Mouse (Mus musculus): ENCODE results near the gene Secisbp2. TPM values are rescaled to one million over a fixed set of nuclear protein-coding genes. Genes with fewer than 3 reads are reported as not detected.
"Not testable (repeated sequence)": the region's sequence is repeated elsewhere in the genome, so short reads cannot be mapped to it uniquely, and the experiment has no call there.

The Secisbp2 gene
- total RNA-seq, 2 experiments from 2014 or later, result 18.7 to 19.1 TPM

DNA sequence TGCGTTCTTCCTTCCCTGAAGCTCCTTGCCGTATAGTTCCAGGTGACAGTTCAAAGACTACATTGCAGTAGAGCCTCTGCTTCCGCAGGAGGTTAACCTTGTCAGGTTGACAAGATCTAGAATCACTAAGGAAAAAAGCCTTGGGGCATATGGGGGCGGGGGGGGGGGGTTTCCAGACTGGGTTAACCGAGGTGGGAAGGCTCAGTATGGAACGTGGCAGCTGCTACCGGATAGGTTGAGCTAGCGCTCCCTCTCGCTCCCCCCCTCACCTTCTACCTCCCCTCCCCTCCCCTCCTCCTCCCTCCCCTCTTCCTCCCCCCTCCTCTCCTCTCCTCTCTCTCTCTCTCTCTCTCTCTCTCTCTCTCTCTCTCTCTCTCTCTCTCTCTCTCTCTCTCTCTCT lies 32.9 kb upstream of the Secisbp2 start:
- H3K4me3 ChIP-seq, result no peak overlapping the region
- no peak for TF ChIP-seq CTCF (IDR thresholded peaks at IDR 0.05)
- no peak overlapping the region for H3K27ac ChIP-seq
- intact Hi-C loops (cut with DNase I), result loop anchor here (5.0 to 10.0 kb wide), 4 partner anchors 131 to 671 kb away; no protein-coding TSS in a partner anchor
- no peak for DNase-seq (ENCODE audit: extremely low spot score in 1 of 2, low spot score in 2 of 2)

DNA sequence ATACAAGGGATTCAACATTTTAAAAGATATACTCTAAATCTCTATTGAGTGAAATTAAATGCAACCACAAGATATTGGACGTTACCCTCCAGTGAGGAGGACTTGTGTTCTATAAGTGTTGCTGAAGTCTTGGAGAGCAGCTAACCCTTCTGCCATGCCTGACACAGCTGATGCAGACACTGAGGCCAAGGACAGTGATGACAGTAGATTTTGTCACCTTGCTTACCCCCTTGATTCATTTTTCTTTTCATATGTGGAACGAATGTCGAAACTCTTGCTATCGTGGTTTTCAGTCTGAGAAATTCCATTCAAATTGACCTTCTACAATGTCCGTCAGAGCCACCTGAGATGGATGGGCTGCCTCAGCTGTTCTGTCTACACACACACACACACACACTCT lies 28.9 kb upstream of the Secisbp2 start:
- no peak for TF ChIP-seq CTCF (IDR thresholded peaks at IDR 0.05)
- H3K4me3 ChIP-seq, result no peak overlapping the region
- DNase-seq (ENCODE audit: extremely low spot score in 1 of 2, low spot score in 2 of 2), result no peak
- intact Hi-C loops (cut with DNase I), result no loop called here
- H3K27ac ChIP-seq, result no peak overlapping the region

DNA sequence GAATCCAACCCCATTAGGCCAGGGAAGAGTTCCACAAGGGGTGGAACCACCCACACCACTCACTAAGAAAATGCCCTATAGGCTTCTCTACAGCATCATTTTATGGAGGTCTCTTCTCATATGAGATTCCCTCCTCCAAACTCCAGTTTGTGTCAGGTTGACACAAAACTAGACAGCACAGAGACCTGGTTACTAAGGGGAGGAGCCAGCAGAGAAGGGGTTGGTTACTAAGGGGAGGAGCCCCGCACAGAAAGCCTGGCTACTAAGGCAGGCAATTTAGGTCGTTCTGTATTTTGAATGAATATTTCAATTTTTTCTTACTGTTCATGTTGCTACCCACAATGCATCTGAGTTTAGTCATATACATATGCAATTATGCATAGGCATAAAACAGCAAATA lies 27.8 kb upstream of the Secisbp2 start:
- TF ChIP-seq CTCF (IDR thresholded peaks at IDR 0.05), result no peak
- DNase-seq (ENCODE audit: extremely low spot score in 1 of 2, low spot score in 2 of 2), result no peak
- intact Hi-C loops (cut with DNase I), result no loop called here
- Histone ChIP-seq H3K27ac (no peak overlapping the region), H3K4me3 (no peak overlapping the region)

DNA sequence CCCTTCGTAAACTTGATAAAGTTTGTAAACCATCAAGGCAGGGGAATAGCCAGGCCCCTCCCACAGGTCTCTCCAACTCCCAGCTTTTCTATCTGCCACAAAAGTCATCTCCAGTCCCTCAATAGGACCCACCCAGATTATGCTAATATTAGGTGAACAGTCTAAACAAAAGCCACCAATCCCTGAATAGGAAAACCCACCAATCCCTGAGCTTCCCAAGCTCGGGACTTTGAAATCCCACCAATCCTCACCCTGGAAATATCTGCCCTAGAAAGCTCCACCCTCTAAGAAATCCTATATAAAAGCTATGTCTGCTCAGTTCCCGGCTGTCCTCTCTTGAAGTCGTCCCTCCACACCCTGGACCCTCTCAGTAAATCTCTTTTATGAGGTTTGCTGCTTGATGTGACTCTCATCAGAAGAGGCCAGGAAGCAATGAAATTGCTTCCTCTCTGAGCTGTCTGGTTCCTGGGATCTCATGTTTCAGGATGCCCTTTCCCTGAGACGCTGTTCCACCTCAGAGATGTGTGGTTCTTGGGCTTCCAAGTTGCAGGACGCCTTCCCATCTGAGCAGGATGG lies 23.1 kb upstream of the Secisbp2 start:
- H3K27ac ChIP-seq, result no peak overlapping the region
- no peak for TF ChIP-seq CTCF (IDR thresholded peaks at IDR 0.05)
- intact Hi-C loops (cut with DNase I), result no loop called here
- no peak overlapping the region for H3K4me3 ChIP-seq
- no peak for DNase-seq (ENCODE audit: extremely low spot score in 1 of 2, low spot score in 2 of 2)

DNA sequence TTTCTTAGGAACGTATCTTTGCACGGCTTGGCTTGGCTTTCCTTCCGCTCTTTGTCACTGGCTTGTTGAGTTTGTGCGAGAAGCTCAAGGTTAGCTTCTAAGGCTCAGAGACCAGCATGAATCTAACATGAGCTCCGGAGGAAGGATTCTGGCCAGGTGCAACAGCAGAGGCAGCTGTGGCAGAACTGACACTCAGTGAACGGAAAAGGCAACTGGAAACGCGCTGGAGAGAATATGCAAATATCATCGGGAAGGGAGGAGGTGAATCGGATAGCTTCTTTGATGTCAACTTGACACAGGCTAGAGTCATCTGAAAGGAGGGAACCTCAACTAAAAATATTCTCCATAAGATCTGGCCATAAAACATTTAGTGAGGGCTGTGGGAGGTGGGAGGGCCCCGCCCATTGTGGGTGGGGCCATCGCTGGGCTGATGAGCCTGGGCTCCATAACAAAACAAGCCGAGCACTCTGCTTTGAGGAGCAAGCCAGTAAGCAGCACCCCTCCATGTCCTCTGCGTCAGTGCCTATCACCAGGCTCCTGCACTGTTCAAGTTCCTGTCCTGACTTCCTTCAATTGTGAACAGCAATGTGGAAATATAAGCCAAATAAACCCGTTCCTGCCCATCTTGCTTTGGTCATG lies 20.0 kb upstream of the Secisbp2 start:
- no peak for TF ChIP-seq CTCF (IDR thresholded peaks at IDR 0.05)
- no peak for DNase-seq (ENCODE audit: extremely low spot score in 1 of 2, low spot score in 2 of 2)
- Histone ChIP-seq H3K27ac (no peak overlapping the region), H3K4me3 (no peak overlapping the region)
- intact Hi-C loops (cut with DNase I), result no loop called here

DNA sequence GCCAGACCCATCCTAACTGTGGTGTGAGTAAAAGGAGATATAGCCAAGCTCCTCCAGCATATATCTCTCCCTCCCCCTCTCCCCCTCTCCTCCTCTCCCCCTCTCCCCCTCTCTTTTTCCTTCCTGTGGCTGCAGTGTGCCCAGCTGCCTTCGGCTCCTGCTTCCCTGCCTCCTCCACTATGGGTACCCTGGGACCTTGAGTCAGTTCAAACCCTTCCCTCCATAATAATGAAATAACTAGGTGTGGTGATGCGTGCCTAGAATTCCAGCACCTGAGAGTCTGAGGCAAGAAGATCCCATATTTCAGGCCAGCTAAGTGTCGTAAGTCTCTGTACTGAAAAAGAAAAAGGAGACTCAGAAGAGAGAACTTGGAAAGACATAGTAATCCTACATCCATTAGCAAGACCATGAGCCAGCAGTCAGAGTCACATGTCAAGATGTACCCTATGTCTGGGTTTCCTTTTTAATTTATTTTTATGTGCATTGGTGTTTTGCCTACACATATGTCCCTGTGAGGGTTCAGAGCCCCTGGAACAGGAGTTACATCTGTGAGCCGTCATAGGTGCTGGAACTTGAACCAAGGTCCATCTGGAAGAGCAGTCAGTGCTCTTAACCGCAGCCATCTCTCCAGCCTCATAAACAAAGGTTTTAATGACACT lies 18.8 kb upstream of the Secisbp2 start:
- no peak for TF ChIP-seq CTCF (IDR thresholded peaks at IDR 0.05)
- H3K27ac ChIP-seq, result no peak overlapping the region
- no peak for DNase-seq (ENCODE audit: extremely low spot score in 1 of 2, low spot score in 2 of 2)
- intact Hi-C loops (cut with DNase I), result loop anchor here (1.0 kb wide), 1 partner anchor 8 kb away; no protein-coding TSS in a partner anchor
- H3K4me3 ChIP-seq, result no peak overlapping the region

DNA sequence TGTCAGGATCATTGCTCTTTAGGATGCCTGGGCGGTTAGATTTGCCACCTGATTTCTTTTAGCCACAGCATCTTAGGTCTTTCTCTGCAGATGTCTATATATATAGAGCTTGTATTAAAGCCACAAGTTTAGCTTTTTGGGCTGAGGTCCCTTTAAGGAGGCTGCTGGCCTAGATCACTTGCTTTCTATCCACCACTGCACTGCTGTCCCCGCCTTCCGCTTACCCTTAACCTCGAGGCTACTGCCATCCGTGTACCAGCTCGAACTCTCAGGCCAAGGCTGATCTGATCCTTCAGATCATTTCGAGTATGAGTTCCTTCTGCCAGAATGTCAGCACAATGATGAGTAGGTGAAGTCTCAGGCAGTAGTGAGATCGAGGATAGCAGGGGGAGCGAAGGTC lies 16.1 kb upstream of the Secisbp2 start:
- intact Hi-C loops (cut with DNase I); DNase-seq (ENCODE audit: extremely low spot score in 1 of 2, low spot score in 2 of 2); H3K27ac ChIP-seq; H3K4me3 ChIP-seq: not testable (repeated sequence)

DNA sequence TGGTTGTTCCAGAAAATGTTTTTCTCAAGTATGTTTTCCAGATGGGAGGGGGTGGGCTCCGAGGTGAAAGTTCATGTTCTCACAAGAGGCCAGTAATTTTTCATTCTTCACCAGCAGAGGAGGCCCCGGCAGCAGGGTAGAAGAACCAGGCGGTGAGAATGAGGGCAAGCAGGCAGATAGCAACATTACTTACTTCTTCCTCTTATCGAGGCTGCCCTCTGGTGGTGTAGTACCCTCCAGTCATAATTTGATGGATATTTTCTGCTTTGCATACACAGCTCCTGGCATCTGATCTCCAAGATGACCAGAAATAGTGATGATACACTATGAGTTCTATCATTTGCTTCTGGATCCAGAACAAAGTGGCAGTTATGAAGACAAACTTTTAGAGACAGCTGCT lies 12.5 kb upstream of the Secisbp2 start:
- TF ChIP-seq CTCF (IDR thresholded peaks at IDR 0.05), result no peak; the same call in 1 of the 2 replicates
- intact Hi-C loops (cut with DNase I), result no loop called here
- DNase-seq (ENCODE audit: extremely low spot score in 1 of 2, low spot score in 2 of 2), result no peak
- Histone ChIP-seq H3K27ac (no peak overlapping the region), H3K4me3 (no peak overlapping the region)

DNA sequence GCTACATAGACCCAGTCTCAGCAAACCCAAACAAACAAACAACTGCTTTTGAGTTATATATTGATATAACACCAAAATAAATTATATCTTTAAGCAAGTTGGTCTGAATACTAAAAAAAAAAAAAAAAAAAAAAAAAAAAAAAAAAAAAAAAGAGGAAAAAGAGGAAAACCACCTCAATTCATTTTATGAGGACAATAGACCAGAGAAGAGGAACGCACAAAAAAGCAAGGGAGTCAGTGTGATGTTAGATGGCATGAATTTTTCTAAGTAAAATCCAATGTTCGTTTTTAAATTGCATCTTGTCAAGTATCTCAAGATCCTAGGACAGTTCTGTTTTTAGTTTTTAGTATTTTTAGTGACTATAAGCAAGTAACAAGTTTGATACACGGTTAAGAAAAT lies 10.1 kb upstream of the Secisbp2 start:
- DNase-seq (ENCODE audit: extremely low spot score in 1 of 2, low spot score in 2 of 2), result no peak

DNA sequence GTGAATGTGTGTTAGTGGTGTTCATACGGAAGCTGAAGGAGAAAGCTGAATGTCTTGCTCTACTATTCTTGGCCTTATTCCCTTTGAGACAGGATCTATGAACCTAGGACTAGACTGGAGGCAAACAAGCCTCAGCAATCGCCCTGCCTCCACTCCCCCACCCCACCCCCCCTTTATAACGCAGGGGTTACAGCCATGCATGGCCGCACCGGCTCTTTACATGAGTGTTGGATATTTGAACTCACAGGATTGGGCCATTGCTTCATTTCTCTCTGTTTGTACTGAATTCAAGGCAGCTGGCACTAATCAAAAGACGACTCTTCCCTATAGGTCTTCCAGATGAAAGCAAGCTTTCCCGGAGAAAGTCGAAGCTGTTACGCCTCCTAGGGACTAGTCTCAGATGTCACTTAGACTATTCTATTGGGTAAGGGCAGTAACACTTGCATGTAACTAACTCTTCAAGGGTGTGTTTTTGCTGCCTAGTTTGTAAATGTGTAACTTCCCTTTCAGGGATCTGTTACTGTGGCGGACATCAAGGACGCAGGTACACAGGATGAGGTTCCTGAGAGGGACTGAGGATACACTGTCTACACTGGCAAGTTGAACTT lies 9.2 kb upstream of the Secisbp2 start:
- Histone ChIP-seq H3K4me3 (no peak overlapping the region), H3K27ac (no peak overlapping the region)
- no peak for DNase-seq (ENCODE audit: extremely low spot score in 1 of 2, low spot score in 2 of 2)
- intact Hi-C loops (cut with DNase I), result loop anchor here (10.0 kb wide), 1 partner anchor 537 kb away; the partner anchor contains the start of gene Spin1
- TF ChIP-seq CTCF (IDR thresholded peaks at IDR 0.05), result no peak

More for the DNA sequence above, 10.1 kb upstream of the Secisbp2 start:
- no peak for TF ChIP-seq CTCF (IDR thresholded peaks at IDR 0.05)
- Histone ChIP-seq H3K27ac (no peak overlapping the region), H3K4me3 (no peak overlapping the region)
- intact Hi-C loops (cut with DNase I), result loop anchor here (10.0 kb wide), 1 partner anchor 537 kb away; the partner anchor contains the start of gene Spin1

DNA sequence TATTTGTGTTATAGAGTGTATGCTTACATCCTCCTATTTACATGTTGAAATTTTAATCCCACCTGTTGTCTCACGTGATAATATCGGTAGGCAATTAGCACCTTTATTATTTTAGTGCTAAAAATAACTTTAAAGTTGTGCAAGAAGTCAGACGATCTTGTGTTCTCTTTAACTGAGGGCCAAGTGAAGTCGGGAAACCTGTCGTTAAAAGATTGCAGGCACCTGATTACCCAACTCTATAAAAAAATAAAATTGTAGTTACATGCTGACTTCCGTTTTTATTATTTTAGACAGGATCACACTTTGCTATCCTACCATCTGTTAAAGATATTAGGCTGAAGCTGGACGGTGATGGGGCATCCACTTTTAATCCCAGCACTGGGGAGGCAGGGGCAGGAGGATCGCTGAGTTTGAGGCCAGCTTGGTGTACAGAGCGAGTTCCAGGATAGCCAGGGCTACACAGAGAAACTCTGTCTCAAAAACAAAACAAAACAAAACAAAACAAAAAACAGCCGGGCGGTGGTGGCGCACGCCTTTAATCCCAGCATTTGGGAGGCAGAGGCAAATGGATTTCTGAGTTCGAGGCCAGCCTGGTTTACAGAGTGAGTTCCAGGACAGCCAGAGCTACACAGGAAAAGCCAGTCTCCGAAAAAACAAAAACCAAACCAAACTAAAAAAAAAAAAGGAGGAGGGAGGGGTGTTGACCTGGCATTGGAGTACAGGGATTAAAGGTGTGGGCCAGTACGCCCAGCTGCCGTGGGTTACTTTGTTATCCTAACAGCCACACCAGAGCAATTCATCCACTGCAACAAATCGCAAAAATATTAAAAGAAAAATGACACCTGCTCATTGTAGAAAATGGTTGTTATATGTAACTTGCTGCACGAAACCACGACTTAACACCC lies 7.3 kb upstream of the Secisbp2 start:
- Histone ChIP-seq H3K4me3 (peak overlapping the region; percentile 74), H3K27ac (peak overlapping the region; percentile 89)
- no peak for DNase-seq (ENCODE audit: extremely low spot score in 1 of 2, low spot score in 2 of 2)
- TF ChIP-seq CTCF (IDR thresholded peaks at IDR 0.05), result no peak
- intact Hi-C loops (cut with DNase I), result loop anchor here (10.0 kb wide), 1 partner anchor 539 kb away; the partner anchor contains the start of gene Spin1

All from left cerebral cortex, adult 2 months (tissue).